Mouse (Mus musculus): Measurements from ENCODE around the gene 1700069L16Rik.

1700069L16Rik gene

GRCm38 (mm10) chr5:113724446-113724845 lies at the start of gene 1700069L16Rik:
1700069L16Rik (minus strand) TSS chr5:113724772.
- peak; percentile 77 for DNase-seq

GRCm38 (mm10) chr5:113773664-113774063 lies 49.1 kb upstream of the 1700069L16Rik start:
- peak; percentile 94 for DNase-seq

- no peak for DNase-seq
These were observed 48.4 kb upstream of the 1700069L16Rik start for GRCm38 (mm10) chr5:113772905-113773519.

GRCm38 (mm10) chr5:113772450-113772895 lies 47.9 kb upstream of the 1700069L16Rik start, which contains the start of the genes Sart3 and Iscu:
Sart3 (minus strand) TSS chr5:113772510.
Iscu (plus strand) TSS chr5:113772748.
- DNase-seq: peak; percentile 97

- peak; percentile 84 for DNase-seq
These were observed 46.9 kb upstream of the 1700069L16Rik start for GRCm38 (mm10) chr5:113771213-113772162.

GRCm38 (mm10) chr5:113768806-113769205 lies 44.2 kb upstream of the 1700069L16Rik start:
- DNase-seq: no peak

- DNase-seq: no peak
These were observed 41.3 kb upstream of the 1700069L16Rik start for GRCm38 (mm10) chr5:113765641-113766526.

- no peak for DNase-seq
These were observed 39.9 kb upstream of the 1700069L16Rik start for GRCm38 (mm10) chr5:113764426-113764825.

- no peak for DNase-seq
These were observed 37.0 kb upstream of the 1700069L16Rik start for GRCm38 (mm10) chr5:113761585-113761984.

- DNase-seq: no peak
These were observed 30.9 kb upstream of the 1700069L16Rik start for GRCm38 (mm10) chr5:113755347-113756030.

GRCm38 (mm10) chr5:113751521-113752157 lies 27.1 kb upstream of the 1700069L16Rik start:
- no peak for DNase-seq

GRCm38 (mm10) chr5:113748556-113749331 lies 24.2 kb upstream of the 1700069L16Rik start:
- DNase-seq: no peak

- DNase-seq: no peak
These were observed 23.1 kb upstream of the 1700069L16Rik start for GRCm38 (mm10) chr5:113747629-113748028.

GRCm38 (mm10) chr5:113737607-113738237 lies 13.2 kb upstream of the 1700069L16Rik start:
- DNase-seq: no peak

- peak; percentile 28 for DNase-seq
These were observed 12.1 kb upstream of the 1700069L16Rik start for GRCm38 (mm10) chr5:113736522-113737164.

GRCm38 (mm10) chr5:113736113-113736502 lies 11.5 kb upstream of the 1700069L16Rik start:
- no peak for DNase-seq

GRCm38 (mm10) chr5:113735345-113736112 lies 11.0 kb upstream of the 1700069L16Rik start, which contains the start of gene Ficd:
Ficd (plus strand) TSS chr5:113735803.
- DNase-seq: peak; percentile 94

- no peak for DNase-seq
These were observed 10.4 kb upstream of the 1700069L16Rik start for GRCm38 (mm10) chr5:113735023-113735344.

GRCm38 (mm10) chr5:113734376-113734775 lies 9.8 kb upstream of the 1700069L16Rik start:
- DNase-seq: no peak
